Mouse (Mus musculus): ENCODE results near the gene Serpinb7.
A peak's percentile ranks its signal among the peaks of the same experiment; 100 is the strongest.

DNA sequence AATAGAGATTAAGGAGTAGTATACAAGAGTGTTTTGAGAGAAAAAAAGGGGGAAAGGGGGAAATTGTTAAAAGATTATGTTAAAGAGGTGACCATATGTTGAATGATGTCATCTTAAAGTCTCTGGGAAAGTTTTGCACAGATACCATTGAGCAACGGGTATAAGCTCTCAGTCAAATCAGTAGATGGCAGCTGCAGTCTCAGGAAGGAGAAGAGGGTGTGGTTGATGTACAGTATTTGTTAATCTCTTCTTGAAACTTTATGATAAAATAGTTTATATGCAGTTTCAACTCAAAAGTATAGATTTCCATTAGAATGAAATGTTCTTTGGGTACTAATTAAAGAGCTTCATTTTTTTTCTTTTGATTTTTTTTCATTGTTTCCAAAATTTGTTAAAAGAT is 2.0 kb upstream of the Serpinb7 start:
- TF ChIP-seq EP300 (IDR thresholded peaks at IDR 0.05; ENCODE audit: low read depth) (peak; percentile 42), CTCF (IDR thresholded peaks at IDR 0.05; ENCODE audit: low read depth) (no peak)

Data from liver, embryonic 14.5 days (tissue).